Comparison of ENCODE assay signal across 8 mouse cellular contexts in genomic region chrX:73880194-73881035, GRCm38 (mm10). TPM values are rescaled to one million over a fixed set of nuclear protein-coding genes. Genes with fewer than 3 reads are reported as not detected.
DNase-seq lines count a peak whose midpoint lies in the region; ATAC-seq and TF ChIP-seq lines count a peak whose summit lies in the region.

No protein-coding gene starts in this region.

- no peak for ATAC-seq in heart, embryonic 14.5 days (ENCODE audit: insufficient number of reproducible peaks, insufficient read depth, low FRiP score, low read depth)

- H3K27ac ChIP-seq in CH12.LX (ENCODE audit: insufficient read depth, low read depth) = no peak overlapping the region
- H3K27ac ChIP-seq in heart, embryonic 14.5 days (replicated peaks in 1 of 2; ENCODE audit: control insufficient read depth in 1 of 2, insufficient read depth in 1 of 2, low read depth in 2 of 2, low read length in 2 of 2) = no peak overlapping the region

- DNase-seq in 416B (ENCODE audit: low read depth) (peak; percentile 48), CH12.LX (ENCODE audit: extremely low read depth) (no peak)
- DNase-seq in cerebellum, adult 9-11 months = peak; percentile 77
- DNase-seq in kidney, postnatal 14 days = peak; percentile 50
- DNase-seq in splenic B cell, adult 2 months (ENCODE audit: low read depth, low spot score) = peak; percentile 73
- DNase-seq in c-Kit-positive CD71-positive TER-119-positive erythroid progenitor cells, embryonic 14.5 days (ENCODE audit: low spot score) = no peak

- H3K9me3 ChIP-seq in CH12.LX (replicated peaks; ENCODE audit: low read length) = no peaks in the 10 kb centered on the region
- no peaks in the 10 kb centered on the region for H3K9me3 ChIP-seq in heart, embryonic 14.5 days (ENCODE audit: control insufficient read depth, low read length)
- H3K9me3 ChIP-seq in megakaryocyte, embryonic 14.5 days = no peaks in the 10 kb centered on the region

- no peaks in the 10 kb centered on the region for H3K79me2 ChIP-seq in CH12.LX (replicated peaks; ENCODE audit: control insufficient read depth, extremely low read depth, insufficient read depth, poor library complexity, severe bottlenecking)

- peaks cover 0 to 8% of the 10 kb centered on the region in 2 experiments; a peak in 2 of 4 replicates for H3K4me1 ChIP-seq in CH12.LX (ENCODE audit: control insufficient read depth in 1 of 2, insufficient read depth in 2 of 2)
- H3K4me1 ChIP-seq in heart, embryonic 14.5 days (ENCODE audit: control insufficient read depth in 2 of 2, insufficient read depth in 2 of 2, low read length in 2 of 2) = no peaks in the 10 kb centered on the region; a peak in 2 of 4 replicates
- peaks cover 12% of the 10 kb centered on the region for H3K4me1 ChIP-seq in megakaryocyte, embryonic 14.5 days

- TF ChIP-seq POLR2A in CH12.LX (IDR thresholded peaks at IDR 0.05; ENCODE audit: low read depth, low read length) = no peak

- TF ChIP-seq CTCF in CH12.LX (conservative IDR thresholded peaks at IDR 0.05 in 1 of 2, IDR thresholded peaks at IDR 0.05 in 1 of 2; ENCODE audit: low read depth in 2 of 2, low read length in 2 of 2) = no peak

- H3K36me3 ChIP-seq in CH12.LX (replicated peaks in 1 of 2; ENCODE audit: control insufficient read depth in 1 of 2, insufficient read depth in 1 of 2, low read length in 1 of 2) = no peaks in the 10 kb centered on the region
- H3K36me3 ChIP-seq in heart, embryonic 14.5 days (ENCODE audit: control insufficient read depth, insufficient read depth, low read length) = no peaks in the 10 kb centered on the region
- no peaks in the 10 kb centered on the region for H3K36me3 ChIP-seq in megakaryocyte, embryonic 14.5 days (replicated peaks; ENCODE audit: low read length)
- no peaks in the 10 kb centered on the region for H3K36me3 ChIP-seq in splenic B cell, adult 2 months (ENCODE audit: control insufficient read depth, insufficient read depth, low read length, poor library complexity, severe bottlenecking)

- H3K9ac ChIP-seq in CH12.LX (ENCODE audit: insufficient read depth, low read depth) = no peak overlapping the region
- peak overlapping the region; percentile 34; the same call in 1 of the 2 replicates for H3K9ac ChIP-seq in heart, embryonic 14.5 days (ENCODE audit: low read length)

- H3K4me3 ChIP-seq in CH12.LX (replicated peaks in 1 of 3; ENCODE audit: low read depth in 2 of 3, low read length in 2 of 3, poor library complexity in 1 of 3) = peak overlapping the region in 1 of 3 experiments; percentile 57
- H3K4me3 ChIP-seq in heart, embryonic 14.5 days (ENCODE audit: control insufficient read depth in 1 of 2, insufficient read depth in 1 of 2, low read depth in 1 of 2, low read length in 2 of 2) = peak overlapping the region; percentile 35 to 37
- peak overlapping the region; percentile 91 for H3K4me3 ChIP-seq in megakaryocyte, embryonic 14.5 days (replicated peaks)

- no peak for TF ChIP-seq EP300 in CH12.LX (IDR thresholded peaks at IDR 0.05; ENCODE audit: low read length)

- 16% methylated on average over 44 of the region's 48 CpGs for WGBS in heart, embryonic 14.5 days

- no peak for TF ChIP-seq RAD21 in CH12.LX (IDR thresholded peaks at IDR 0.05; ENCODE audit: low read depth, low read length)

- no peaks in the 10 kb centered on the region for H3K27me3 ChIP-seq in CH12.LX (replicated peaks)
- peaks cover 15% of the 10 kb centered on the region for H3K27me3 ChIP-seq in heart, embryonic 14.5 days (ENCODE audit: control insufficient read depth, insufficient read depth, low read length)
- peaks cover 66% of the 10 kb centered on the region for H3K27me3 ChIP-seq in megakaryocyte, embryonic 14.5 days (replicated peaks)
- no peaks in the 10 kb centered on the region for H3K27me3 ChIP-seq in splenic B cell, adult 2 months (ENCODE audit: control insufficient read depth, insufficient read depth, low read length, poor library complexity, severe bottlenecking)

- in situ Hi-C loops in CH12.LX (cut with MboI; ENCODE audit: low pct_ligation_motif_present, low pct_unique_long_range_greater_than_20kb, low sequenced_read_pairs) = no loop called here

- dilution Hi-C loops in CH12.LX (cut with MboI; ENCODE audit: extremely low pct_ligation_motif_present, extremely low pct_unique_long_range_greater_than_20kb, low sequenced_read_pairs) = no loop called here

- peak overlapping the region; percentile 73; the same call in 1 of the 2 replicates for H3K4me2 ChIP-seq in CH12.LX (ENCODE audit: insufficient read depth, low read depth, poor library complexity, severe bottlenecking)
- peak overlapping the region; percentile 69 for H3K4me2 ChIP-seq in heart, embryonic 14.5 days (ENCODE audit: low read length)

TF ChIP-seq in CH12.LX, 34 proteins besides CTCF, POLR2A, EP300 and RAD21:
- no peak for TF ChIP-seq NRF1 (IDR thresholded peaks at IDR 0.05; ENCODE audit: low read depth, low read length)
- TF ChIP-seq RCOR1 (conservative IDR thresholded peaks at IDR 0.05; ENCODE audit: low read depth, low read length) = no peak
- TF ChIP-seq PAX5 (IDR thresholded peaks at IDR 0.05; ENCODE audit: low read length) = no peak
- TF ChIP-seq HCFC1 (IDR thresholded peaks at IDR 0.05; ENCODE audit: low read depth, low read length) = no peak
- no peak for TF ChIP-seq ZMIZ1 (IDR thresholded peaks at IDR 0.05; ENCODE audit: low read depth, low read length)
- no peak for TF ChIP-seq TCF12 (IDR thresholded peaks at IDR 0.05; ENCODE audit: low read depth, low read length)

RNA-seq across cellular contexts. Expression of gene Avpr2, which starts 11.5 kb away (rescaled TPM):
- 0.34 and 0.46 TPM in 2 replicates for total RNA-seq in CH12.LX (2012; rRNA removed)
- total RNA-seq in CH12.LX (2014; rRNA removed) = not detected in 2 replicates
- polyA plus RNA-seq in CH12.LX (2012; ENCODE audit: insufficient read length, low read depth) = 0.20 and 0.64 TPM in 2 replicates
- polyA plus RNA-seq in heart, embryonic 14.5 days (2014; fragmentation: Nextera tagmentation; extraction: Ambion mirVana) = not detected in 2 replicates
- not detected in 2 replicates for polyA plus RNA-seq in megakaryocyte, embryonic 14.5 days (2012; ENCODE audit: insufficient read depth, low replicate concordance)

RNA-seq across cellular contexts. Expression of gene L1cam, which starts 15.5 kb away (rescaled TPM):
- total RNA-seq in CH12.LX (2012; rRNA removed) (0.21 and 0.30 TPM in 2 replicates), CH12.LX (2014; rRNA removed) (0.12 and 0.23 TPM in 2 replicates)
- 0.49 and 0.65 TPM in 2 replicates for polyA plus RNA-seq in CH12.LX (2012; ENCODE audit: insufficient read length, low read depth)
- polyA plus RNA-seq in heart, embryonic 14.5 days (2014; fragmentation: Nextera tagmentation; extraction: Ambion mirVana) = 0.39 and 0.54 TPM in 2 replicates
- polyA plus RNA-seq in megakaryocyte, embryonic 14.5 days (2012; ENCODE audit: insufficient read depth, low replicate concordance) = 0.96 TPM in 1 of 2 replicates, not detected in the other

RNA-seq across cellular contexts. Expression of gene Arhgap4, which starts 41.3 kb away (rescaled TPM):
- total RNA-seq in CH12.LX (2012; rRNA removed) (13.6 and 14.3 TPM in 2 replicates), CH12.LX (2014; rRNA removed) (10.9 and 13.9 TPM in 2 replicates)
- polyA plus RNA-seq in CH12.LX (2012; ENCODE audit: insufficient read length, low read depth) = 24.1 and 24.5 TPM in 2 replicates
- polyA plus RNA-seq in heart, embryonic 14.5 days (2014; fragmentation: Nextera tagmentation; extraction: Ambion mirVana) = 1.1 and 1.5 TPM in 2 replicates
- polyA plus RNA-seq in megakaryocyte, embryonic 14.5 days (2012; ENCODE audit: insufficient read depth, low replicate concordance) = 6.6 and 13.3 TPM in 2 replicates

RNA-seq across cellular contexts. Expression of gene Naa10, which starts 41.3 kb away (rescaled TPM):
- total RNA-seq in CH12.LX (2012; rRNA removed) (148 and 184 TPM in 2 replicates), CH12.LX (2014; rRNA removed) (152 and 166 TPM in 2 replicates)
- polyA plus RNA-seq in CH12.LX (2012; ENCODE audit: insufficient read length, low read depth) = 144 and 152 TPM in 2 replicates
- polyA plus RNA-seq in heart, embryonic 14.5 days (2014; fragmentation: Nextera tagmentation; extraction: Ambion mirVana) = 84.4 and 84.8 TPM in 2 replicates
- 58.9 and 174 TPM in 2 replicates for polyA plus RNA-seq in megakaryocyte, embryonic 14.5 days (2012; ENCODE audit: insufficient read depth, low replicate concordance)

RNA-seq across cellular contexts. Expression of gene Renbp, which starts 50.2 kb away (rescaled TPM):
- total RNA-seq in CH12.LX (2012; rRNA removed) (38.5 and 43.4 TPM in 2 replicates), CH12.LX (2014; rRNA removed) (24.7 and 25.2 TPM in 2 replicates)
- polyA plus RNA-seq in CH12.LX (2012; ENCODE audit: insufficient read length, low read depth) = 64.7 and 66.3 TPM in 2 replicates
- polyA plus RNA-seq in heart, embryonic 14.5 days (2014; fragmentation: Nextera tagmentation; extraction: Ambion mirVana) = 55.5 and 63.7 TPM in 2 replicates
- polyA plus RNA-seq in megakaryocyte, embryonic 14.5 days (2012; ENCODE audit: insufficient read depth, low replicate concordance) = 31.2 and 114 TPM in 2 replicates

Comparison
In these comparisons a context has a peak if more than half of its experiments do, and no peak if none do; other contexts are left out.
1. DNase-seq: peak in 416B (single experiment), cerebellum, adult 9-11 months (single experiment), kidney, postnatal 14 days (single experiment) and splenic B cell, adult 2 months (single experiment); none in CH12.LX (single experiment) and c-Kit-positive CD71-positive TER-119-positive erythroid progenitor cells, embryonic 14.5 days (single experiment).